8 mouse cellular contexts compared by ENCODE assay signal in genomic region chr1:192822652-192823525, GRCm38 (mm10). TPM values are rescaled to one million over a fixed set of nuclear protein-coding genes. Genes with fewer than 3 reads are reported as not detected.
DNase-seq lines count a peak whose midpoint lies in the region; ATAC-seq lines count a peak whose summit lies in the region.

No protein-coding gene starts in this region.

- DNase-seq in adrenal gland, postnatal 10 days = peak; percentile 26
- DNase-seq in adrenal gland, postnatal 4 days (ENCODE audit: low spot score in 2 of 2) = no peak
- DNase-seq in embryonic facial prominence, embryonic 11.5 days (ENCODE audit: low spot score) = peak; percentile 78
- DNase-seq in heart, adult 9 months (ENCODE audit: low spot score in 2 of 2) = peak; percentile 84 to 90
- DNase-seq in midbrain, embryonic 14.5 days = peak; percentile 75
- DNase-seq in layer of hippocampus, adult 9-10 months (ENCODE audit: low spot score) = no peak
- no peak for DNase-seq in right cerebral cortex, postnatal 14 days

- H3K9me3 ChIP-seq in embryonic facial prominence, embryonic 11.5 days (replicated peaks; ENCODE audit: control insufficient read depth, low read length) = no peaks in the 10 kb centered on the region
- H3K9me3 ChIP-seq in kidney, embryonic 15.5 days (replicated peaks) = no peaks in the 10 kb centered on the region
- H3K9me3 ChIP-seq in midbrain, embryonic 14.5 days (ENCODE audit: control insufficient read depth, low read length) = no peaks in the 10 kb centered on the region

- H3K4me2 ChIP-seq in embryonic facial prominence, embryonic 11.5 days (ENCODE audit: low read depth, low read length) = peak overlapping the region; percentile 23
- peak overlapping the region; percentile 10 for H3K4me2 ChIP-seq in kidney, embryonic 15.5 days
- H3K4me2 ChIP-seq in midbrain, embryonic 14.5 days (ENCODE audit: low read length) = no peak overlapping the region

- H3K27me3 ChIP-seq in embryonic facial prominence, embryonic 11.5 days (ENCODE audit: control insufficient read depth, insufficient read depth, low read length) = no peaks in the 10 kb centered on the region
- no peaks in the 10 kb centered on the region for H3K27me3 ChIP-seq in kidney, embryonic 15.5 days
- no peaks in the 10 kb centered on the region for H3K27me3 ChIP-seq in midbrain, embryonic 14.5 days (ENCODE audit: control insufficient read depth, insufficient read depth, low read length)

- peak overlapping the region; percentile 86 for H3K27ac ChIP-seq in embryonic facial prominence, embryonic 11.5 days (replicated peaks; ENCODE audit: low read depth, low read length)
- H3K27ac ChIP-seq in kidney, embryonic 15.5 days = peak overlapping the region; percentile 90
- peak overlapping the region; percentile 60 for H3K27ac ChIP-seq in midbrain, embryonic 14.5 days (replicated peaks; ENCODE audit: low read depth, low read length)

- no peak overlapping the region for H3K4me3 ChIP-seq in embryonic facial prominence, embryonic 11.5 days (ENCODE audit: low read depth, low read length)
- no peak overlapping the region for H3K4me3 ChIP-seq in kidney, embryonic 15.5 days (replicated peaks)
- H3K4me3 ChIP-seq in midbrain, embryonic 14.5 days (replicated peaks; ENCODE audit: low read depth, low read length) = no peak overlapping the region

- no peaks in the 10 kb centered on the region for H3K36me3 ChIP-seq in embryonic facial prominence, embryonic 11.5 days (replicated peaks; ENCODE audit: control insufficient read depth, insufficient read depth, low read depth, low read length)
- H3K36me3 ChIP-seq in kidney, embryonic 15.5 days = no peaks in the 10 kb centered on the region
- no peaks in the 10 kb centered on the region for H3K36me3 ChIP-seq in midbrain, embryonic 14.5 days (ENCODE audit: control insufficient read depth, insufficient read depth, low read length)

- 12% methylated on average over 13 of the region's 13 CpGs for WGBS in embryonic facial prominence, embryonic 11.5 days
- 19% methylated on average over 13 of the region's 13 CpGs for WGBS in kidney, embryonic 15.5 days
- WGBS in midbrain, embryonic 14.5 days = 24% methylated on average over 13 of the region's 13 CpGs

- peak; percentile 87 for ATAC-seq in embryonic facial prominence, embryonic 11.5 days (replicated peaks; ENCODE audit: insufficient number of reproducible peaks, low FRiP score, low TSS enrichment, low read depth)
- peak; percentile 89 for ATAC-seq in kidney, embryonic 15.5 days (replicated peaks; ENCODE audit: low FRiP score)
- ATAC-seq in midbrain, embryonic 14.5 days (ENCODE audit: low FRiP score, low TSS enrichment) = peak; percentile 82

- H3K4me1 ChIP-seq in embryonic facial prominence, embryonic 11.5 days (ENCODE audit: control insufficient read depth, insufficient read depth, low read length) = peaks cover 12% of the 10 kb centered on the region
- peaks cover 28% of the 10 kb centered on the region for H3K4me1 ChIP-seq in kidney, embryonic 15.5 days
- peaks cover 6% of the 10 kb centered on the region for H3K4me1 ChIP-seq in midbrain, embryonic 14.5 days (ENCODE audit: control insufficient read depth, insufficient read depth, low read length)

- H3K9ac ChIP-seq in embryonic facial prominence, embryonic 11.5 days (replicated peaks; ENCODE audit: low read length) = peak overlapping the region; percentile 18
- no peak overlapping the region for H3K9ac ChIP-seq in kidney, embryonic 15.5 days
- no peak overlapping the region for H3K9ac ChIP-seq in midbrain, embryonic 14.5 days (replicated peaks; ENCODE audit: low read length)

RNA-seq across cellular contexts. Expression of gene Sertad4, which starts 32.7 kb away (rescaled TPM):
- 1 to 10 TPM; 7.9 to 9.3 TPM for total RNA-seq in adrenal gland, postnatal 10 days (2021)
- 10 to 100 TPM; 19.5 to 21.8 TPM for total RNA-seq in adrenal gland, postnatal 4 days (2021)
- 44.1 and 52.1 TPM in 2 replicates for polyA plus RNA-seq in embryonic facial prominence, embryonic 11.5 days (2014; fragmentation: Nextera tagmentation; extraction: Ambion mirVana)
- 22.9 TPM in 2 replicates for polyA plus RNA-seq in kidney, embryonic 15.5 days (2015; fragmentation: Nextera tagmentation; extraction: Ambion mirVana)
- 30.0 and 39.5 TPM in 2 replicates for polyA plus RNA-seq in midbrain, embryonic 14.5 days (2014; fragmentation: Nextera tagmentation; extraction: Ambion mirVana)

RNA-seq across cellular contexts. Expression of gene Hhat, which starts 51.9 kb away (rescaled TPM):
- 1 to 10 TPM; 6.8 to 7.3 TPM for total RNA-seq in adrenal gland, postnatal 10 days (2021)
- 10 to 100 TPM; 14.4 to 15.1 TPM for total RNA-seq in adrenal gland, postnatal 4 days (2021)
- 9.1 and 11.7 TPM in 2 replicates for polyA plus RNA-seq in embryonic facial prominence, embryonic 11.5 days (2014; fragmentation: Nextera tagmentation; extraction: Ambion mirVana)
- 13.7 and 15.4 TPM in 2 replicates for polyA plus RNA-seq in kidney, embryonic 15.5 days (2015; fragmentation: Nextera tagmentation; extraction: Ambion mirVana)
- polyA plus RNA-seq in midbrain, embryonic 14.5 days (2014; fragmentation: Nextera tagmentation; extraction: Ambion mirVana) = 3.9 and 4.5 TPM in 2 replicates

Comparison
In these comparisons a context has a peak if more than half of its experiments do, and no peak if none do; other contexts are left out.
1. DNase-seq: peak in adrenal gland, postnatal 10 days (single experiment), embryonic facial prominence, embryonic 11.5 days (single experiment), heart, adult 9 months (2 of 2) and midbrain, embryonic 14.5 days (single experiment); none in adrenal gland, postnatal 4 days (0 of 2), layer of hippocampus, adult 9-10 months (single experiment) and right cerebral cortex, postnatal 14 days (single experiment).
2. Peak in every context shown above with its lines, with median percentiles within 50 percentile points of each other: ATAC-seq and H3K27ac ChIP-seq.